Mouse (Mus musculus) stomach, embryonic 16.5 days (tissue): ENCODE measurements around the gene Stag3. TPM values are rescaled to one million over a fixed set of nuclear protein-coding genes. Genes with fewer than 3 reads are reported as not detected.
A peak's percentile ranks its signal among the peaks of the same experiment; 100 is the strongest.

Source experiments
- ATAC-seq: fragments of 200-750 bp; cut with Nextera tagmentation; 2 replicates; pipeline ENCODE4 v1.8.0; 2017; ENCODE audit warnings: moderate number of reproducible peaks, moderate TSS enrichment; ENCODE audit not compliant: insufficient read depth, low FRiP score
- H3K27ac ChIP-seq: fragments of 300-500 bp; sonication (generic); 2 replicates; pipeline ENCODE4 v1.5.1; 2014; ENCODE audit warnings: low read length
- H3K27me3 ChIP-seq: fragments of 300-500 bp; sonication (generic); 2 replicates; pipeline ENCODE4 v1.6.1; 2014; ENCODE audit warnings: low read length, control low read depth, mixed read lengths; ENCODE audit not compliant: control insufficient read depth, insufficient read depth
- H3K36me3 ChIP-seq: fragments of 300-500 bp; sonication (generic); 2 replicates; pipeline ENCODE4 v1.6.1; 2014; ENCODE audit warnings: low read length; ENCODE audit not compliant: control insufficient read depth, insufficient read depth
- H3K4me1 ChIP-seq: fragments of 300-500 bp; sonication (generic); 2 replicates; pipeline ENCODE4 v1.6.1; 2014; ENCODE audit warnings: low read length, control low read depth, mixed read lengths; ENCODE audit not compliant: control insufficient read depth, insufficient read depth
- H3K4me2 ChIP-seq: fragments of 300-500 bp; sonication (generic); 2 replicates; pipeline ENCODE4 v1.6.1; 2014; ENCODE audit warnings: low read depth, low read length, mixed read lengths
- H3K4me3 ChIP-seq: fragments of 300-500 bp; sonication (generic); replicated peaks from 2 replicates; pipeline ENCODE4 v1.5.1; 2014; ENCODE audit warnings: mild to moderate bottlenecking, low read length
- H3K9ac ChIP-seq: fragments of 300-500 bp; sonication (generic); 2 replicates; pipeline ENCODE4 v1.6.1; 2014; ENCODE audit warnings: low read length
- H3K9me3 ChIP-seq: fragments of 300-500 bp; sonication (generic); replicated peaks from 2 replicates; pipeline ENCODE4 v1.6.1; 2016; ENCODE audit warnings: low read length, control low read depth; ENCODE audit not compliant: control insufficient read depth
- WGBS: fragments of 180-500 bp; shearing (Covaris S2); extraction: QIAGEN DNeasy Blood & Tissue Kit; methylation state at CpG from one replicate; pipeline ENCODE4 v1.1.7; 2014; 5-methylcytosine and 5-hydroxymethylcytosine counted together
- polyA plus RNA-seq: library from polyadenylated mRNA; unstranded; fragments of >200 nt; fragmentation: Nextera tagmentation; extraction: Ambion mirVana; gene quantifications from 2 replicates; pipeline ENCODE4 v1.2.1, GENCODE M21; 2015

The Stag3 gene
- polyA plus RNA-seq, 1 experiment from 2014 or later = 3.7 TPM

DNA sequence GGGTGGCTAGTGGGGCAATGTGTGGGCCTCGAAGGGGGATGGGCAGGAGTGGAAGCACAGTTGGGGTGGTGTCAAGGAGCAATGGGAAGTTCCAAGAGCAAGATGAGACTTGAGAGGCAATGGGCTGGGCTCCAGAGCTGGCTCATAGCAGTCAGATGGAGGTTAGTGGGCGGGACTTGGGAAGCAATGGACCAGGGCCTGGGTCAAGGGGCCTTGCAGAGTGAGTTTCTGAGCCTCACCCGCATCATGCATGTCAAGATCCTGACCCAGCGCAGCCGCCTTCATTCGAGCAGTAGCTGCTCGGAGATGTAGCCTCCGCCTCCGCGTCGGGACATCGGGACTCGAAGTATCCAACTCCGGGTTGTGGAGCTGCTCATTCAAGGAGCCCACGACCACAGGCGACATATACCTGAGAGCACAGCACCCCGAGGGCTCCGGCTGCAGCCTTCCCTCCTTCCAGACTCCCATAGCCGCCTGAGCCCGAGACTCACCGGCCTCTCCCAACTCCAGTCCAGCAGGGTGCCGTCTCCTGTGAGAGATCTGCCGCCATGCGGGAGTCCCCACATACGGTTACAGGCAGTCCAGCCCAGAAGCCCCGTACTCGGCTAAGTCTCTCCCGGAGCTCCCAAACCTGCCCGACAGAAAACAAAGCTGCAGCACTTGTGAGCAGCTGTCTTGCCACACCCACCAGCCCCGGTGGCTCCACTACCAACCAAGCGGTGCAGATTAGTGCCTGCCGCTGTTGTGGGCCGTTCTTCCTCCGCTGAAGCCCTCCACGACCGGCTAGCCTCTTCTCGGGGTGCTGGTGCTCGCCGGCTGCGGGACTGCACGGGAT, 4.6 kb upstream of the Stag3 start:
- peaks cover 1% of the 10 kb centered on the region; the same call in 1 of the 2 replicates for H3K9me3 ChIP-seq
- peak overlapping the region; percentile 53 for H3K27ac ChIP-seq
- WGBS = 32% methylated on average over 41 of the region's 41 CpGs
- H3K4me1 ChIP-seq = peaks cover 29% of the 10 kb centered on the region; the same call in 1 of the 2 replicates
- H3K4me2 ChIP-seq = peak overlapping the region; percentile 48
- H3K27me3 ChIP-seq = no peaks in the 10 kb centered on the region
- ATAC-seq = no peak
- H3K9ac ChIP-seq = peak overlapping the region; percentile 57
- peak overlapping the region; percentile 22; the same call in 1 of the 2 replicates for H3K4me3 ChIP-seq
- no peaks in the 10 kb centered on the region for H3K36me3 ChIP-seq

DNA sequence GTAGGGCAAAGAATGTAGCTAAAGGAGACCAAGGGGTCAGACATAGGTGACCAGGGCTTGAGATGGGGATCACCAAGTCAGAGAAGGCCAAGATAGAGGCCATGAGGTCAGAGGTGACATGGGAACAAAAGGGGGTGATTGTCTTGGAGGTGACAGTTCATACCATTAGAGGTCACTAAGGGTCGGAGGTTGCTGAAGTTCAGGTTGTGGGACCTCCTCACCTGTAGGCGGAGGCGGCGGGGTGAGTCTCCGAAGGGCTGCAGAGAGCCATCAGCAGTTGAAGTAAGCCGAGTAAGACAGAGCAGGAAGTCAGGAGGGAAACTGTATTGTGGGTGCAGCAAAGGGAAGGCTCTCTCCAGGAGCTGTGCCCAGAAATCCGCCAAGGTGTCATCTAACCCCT, 2.0 kb upstream of the Stag3 start:
- H3K9me3 ChIP-seq = peaks cover 4% of the 10 kb centered on the region; the same call in 1 of the 2 replicates
- no peaks in the 10 kb centered on the region for H3K36me3 ChIP-seq
- peaks cover 23% of the 10 kb centered on the region; the same call in 1 of the 2 replicates for H3K4me1 ChIP-seq
- H3K4me2 ChIP-seq = no peak overlapping the region
- H3K27me3 ChIP-seq = no peaks in the 10 kb centered on the region
- no peak overlapping the region for H3K27ac ChIP-seq
- ATAC-seq = no peak
- no peak overlapping the region for H3K4me3 ChIP-seq
- H3K9ac ChIP-seq = no peak overlapping the region
- WGBS = 92% methylated on average over 7 of the region's 7 CpGs

DNA sequence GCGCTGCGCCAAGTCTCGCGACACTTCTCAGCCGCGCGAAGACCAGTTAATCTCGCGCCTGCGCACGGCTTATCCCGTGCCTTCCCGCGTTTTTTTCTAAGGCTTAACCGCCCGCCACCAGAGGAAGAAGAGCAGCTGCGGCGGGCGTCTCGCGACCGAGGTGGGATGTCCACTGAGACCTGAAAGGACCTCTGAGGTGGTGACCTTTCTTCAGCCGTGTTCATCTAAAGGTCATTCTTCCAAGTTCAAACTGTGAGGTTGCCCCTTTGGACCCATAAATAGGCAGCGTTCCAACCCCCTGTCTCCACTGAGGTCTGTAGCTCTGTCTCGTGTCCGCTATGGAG, 357 bp downstream of the Stag3 start:
- Histone ChIP-seq H3K4me1 (peaks cover 20% of the 10 kb centered on the region; the same call in 1 of the 2 replicates), H3K9ac (no peak overlapping the region; the same call in 1 of the 2 replicates), H3K4me2 (peak overlapping the region; percentile 75), H3K27ac (no peak overlapping the region; the same call in 1 of the 2 replicates), H3K36me3 (no peaks in the 10 kb centered on the region), H3K4me3 (peak overlapping the region; percentile 49), H3K27me3 (no peaks in the 10 kb centered on the region), H3K9me3 (peaks cover 4% of the 10 kb centered on the region; the same call in 1 of the 2 replicates)
- 22% methylated on average over 26 of the region's 26 CpGs for WGBS
- no peak for ATAC-seq

DNA sequence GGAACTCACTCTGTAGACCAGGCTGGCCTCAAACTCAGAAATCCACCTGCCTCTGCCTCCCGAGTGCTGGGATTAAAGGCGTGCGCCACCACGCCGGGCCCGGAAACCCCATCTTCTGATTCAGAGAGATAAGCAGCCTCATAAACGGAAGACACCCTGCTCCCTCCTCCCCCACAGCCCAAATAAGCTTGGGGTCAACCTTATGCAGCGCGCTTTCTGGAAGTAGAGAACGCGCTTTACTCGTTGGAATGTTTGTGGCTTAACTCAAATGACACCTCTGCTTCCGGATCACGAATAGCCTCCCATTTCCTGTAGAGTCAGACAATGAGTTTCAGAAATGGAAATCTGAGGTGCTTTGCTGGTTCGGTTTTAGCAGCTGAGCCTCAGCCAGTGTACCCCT, 789 bp downstream of the Stag3 start:
- no peak for ATAC-seq
- Histone ChIP-seq H3K9me3 (peaks cover 4% of the 10 kb centered on the region; the same call in 1 of the 2 replicates), H3K27ac (no peak overlapping the region), H3K4me2 (no peak overlapping the region), H3K4me3 (no peak overlapping the region), H3K27me3 (no peaks in the 10 kb centered on the region), H3K9ac (no peak overlapping the region), H3K4me1 (peaks cover 16% of the 10 kb centered on the region; the same call in 1 of the 2 replicates), H3K36me3 (no peaks in the 10 kb centered on the region)
- WGBS = 89% methylated on average over 15 of the region's 15 CpGs

DNA sequence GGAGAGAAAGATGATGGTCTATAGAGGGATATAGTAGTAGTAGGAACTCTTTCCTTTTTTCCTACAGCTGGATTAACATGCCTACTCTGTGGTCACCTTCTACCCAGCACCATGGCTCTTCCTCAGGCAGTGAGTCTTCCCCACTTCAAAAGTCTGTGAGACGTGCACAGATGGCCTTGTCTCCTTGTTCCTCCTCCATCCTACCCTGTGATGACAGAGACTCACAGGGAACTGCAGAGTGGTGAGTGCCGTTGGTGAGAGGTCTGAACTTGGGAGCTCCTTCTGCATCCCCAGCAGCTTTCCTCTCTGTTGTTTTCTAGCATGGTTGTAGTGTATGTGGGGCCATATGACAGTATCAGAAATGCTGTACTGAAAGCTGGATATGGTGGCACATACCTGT, 1.8 kb downstream of the Stag3 start:
- Histone ChIP-seq H3K27me3 (no peaks in the 10 kb centered on the region), H3K9ac (no peak overlapping the region), H3K4me3 (no peak overlapping the region), H3K9me3 (peaks cover 4% of the 10 kb centered on the region; the same call in 1 of the 2 replicates), H3K36me3 (no peaks in the 10 kb centered on the region), H3K4me1 (peaks cover 11% of the 10 kb centered on the region; the same call in 1 of the 2 replicates), H3K4me2 (no peak overlapping the region), H3K27ac (no peak overlapping the region)
- WGBS = 78% methylated on average over 2 of the region's 2 CpGs
- no peak for ATAC-seq

DNA sequence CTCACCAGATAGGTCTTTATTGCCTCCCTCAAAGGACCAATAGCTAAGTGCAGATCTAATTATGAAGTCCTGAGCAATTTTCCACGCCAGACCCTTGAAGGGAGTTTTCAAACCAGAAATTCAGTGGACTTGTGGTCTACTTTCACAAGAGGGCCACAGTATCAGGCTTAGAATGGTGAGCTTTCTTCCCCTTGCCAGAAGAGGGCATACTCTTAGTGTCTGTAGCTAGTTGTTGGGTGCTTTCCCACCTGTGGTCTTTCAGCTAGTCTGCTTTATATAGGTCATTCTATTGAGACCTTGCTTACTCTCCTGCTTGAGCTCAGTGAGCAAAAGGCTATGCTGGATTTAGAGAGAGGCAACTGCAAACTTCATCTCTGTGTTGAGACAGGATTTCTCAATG, 3.5 kb downstream of the Stag3 start:
- H3K4me1 ChIP-seq = peaks cover 11% of the 10 kb centered on the region; the same call in 1 of the 2 replicates
- no peaks in the 10 kb centered on the region for H3K27me3 ChIP-seq
- H3K9me3 ChIP-seq = peaks cover 4% of the 10 kb centered on the region; the same call in 1 of the 2 replicates
- no peak for ATAC-seq
- H3K9ac ChIP-seq = no peak overlapping the region
- no peaks in the 10 kb centered on the region for H3K36me3 ChIP-seq
- no peak overlapping the region for H3K4me2 ChIP-seq
- 57% methylated on average over 1 of the region's 1 CpGs for WGBS
- H3K4me3 ChIP-seq = no peak overlapping the region
- no peak overlapping the region for H3K27ac ChIP-seq

DNA sequence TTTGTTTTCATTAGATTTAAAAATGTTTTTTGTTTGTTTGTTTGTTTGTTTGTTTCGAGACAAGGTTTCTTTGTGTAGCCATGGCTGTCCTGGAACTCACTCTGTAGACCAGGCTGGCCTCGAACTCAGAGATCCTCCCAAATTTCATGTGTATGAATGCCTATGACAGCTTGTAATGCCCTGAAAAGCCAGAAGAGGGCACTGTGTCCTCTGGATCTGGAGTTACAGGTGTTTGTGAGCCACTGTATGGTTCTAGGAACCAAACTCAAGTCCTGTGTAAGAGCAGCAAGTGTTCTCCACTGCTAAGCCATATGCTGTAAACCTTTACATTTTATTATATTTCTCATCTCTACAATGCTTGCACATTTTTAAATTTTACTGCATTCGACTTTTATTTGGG, 7.8 kb downstream of the Stag3 start:
- Histone ChIP-seq H3K9me3 (no peaks in the 10 kb centered on the region), H3K27ac (no peak overlapping the region), H3K4me3 (no peak overlapping the region), H3K36me3 (no peaks in the 10 kb centered on the region), H3K27me3 (no peaks in the 10 kb centered on the region), H3K4me2 (no peak overlapping the region), H3K4me1 (no peaks in the 10 kb centered on the region), H3K9ac (no peak overlapping the region)
- WGBS = 75% methylated on average over 3 of the region's 3 CpGs
- ATAC-seq = no peak

DNA sequence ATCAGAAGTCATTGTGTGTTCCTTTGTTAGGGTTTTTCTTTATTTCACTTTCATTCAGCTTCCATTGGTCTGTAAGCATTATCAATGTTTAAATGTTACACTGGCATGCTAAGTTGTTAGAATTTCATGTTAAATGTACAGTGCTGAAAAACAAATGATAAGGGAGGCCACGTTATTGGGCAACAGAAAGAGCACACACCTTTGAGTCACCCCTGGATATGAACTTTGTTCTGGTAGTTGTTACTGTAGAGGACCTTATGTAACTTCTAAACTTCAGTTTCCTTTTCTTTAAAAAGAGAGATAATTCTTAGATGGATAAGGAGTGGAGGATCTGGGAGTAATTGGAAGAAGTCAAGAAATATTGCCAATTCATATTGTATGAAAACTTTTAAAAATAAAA, 11.6 kb downstream of the Stag3 start:
- no peak overlapping the region for H3K4me3 ChIP-seq
- H3K27ac ChIP-seq = no peak overlapping the region
- H3K4me1 ChIP-seq = no peaks in the 10 kb centered on the region
- ATAC-seq = no peak
- 67% methylated on average over 1 of the region's 1 CpGs for WGBS
- no peak overlapping the region for H3K9ac ChIP-seq
- H3K27me3 ChIP-seq = no peaks in the 10 kb centered on the region
- no peak overlapping the region for H3K4me2 ChIP-seq
- H3K36me3 ChIP-seq = no peaks in the 10 kb centered on the region
- no peaks in the 10 kb centered on the region for H3K9me3 ChIP-seq

DNA sequence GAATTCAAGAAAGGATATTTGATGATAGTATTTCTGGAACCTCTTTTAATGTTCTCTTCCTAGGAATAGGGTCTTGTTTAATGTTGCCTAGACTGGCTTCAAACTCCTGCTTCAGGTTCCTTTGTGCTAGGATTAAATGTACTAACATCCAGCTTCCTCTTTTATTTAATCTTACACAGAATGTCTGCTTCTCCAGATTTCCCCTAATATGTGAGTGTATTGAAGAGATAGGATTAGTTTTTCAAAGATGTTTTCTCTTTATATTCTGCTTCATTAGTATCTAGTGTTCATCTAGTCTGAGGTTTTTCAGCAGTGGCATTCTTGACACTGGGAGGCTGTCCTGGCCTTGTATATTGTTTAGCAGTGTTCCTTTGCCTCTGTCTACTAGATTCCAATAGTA, 14.1 kb downstream of the Stag3 start:
- Histone ChIP-seq H3K36me3 (no peaks in the 10 kb centered on the region), H3K9ac (no peak overlapping the region), H3K4me3 (no peak overlapping the region), H3K4me2 (no peak overlapping the region), H3K27me3 (no peaks in the 10 kb centered on the region), H3K4me1 (no peaks in the 10 kb centered on the region), H3K27ac (no peak overlapping the region), H3K9me3 (no peaks in the 10 kb centered on the region)
- ATAC-seq = no peak
